Mouse (Mus musculus): ENCODE measurements around the gene Slc35f4. TPM values are rescaled to one million over a fixed set of nuclear protein-coding genes. Genes with fewer than 3 reads are reported as not detected.

The Slc35f4 gene
- not detected in 4 replicates for total RNA-seq (2023)

GRCm38 (mm10) chr14:49525931-49526291 lies at the start of gene Slc35f4:
Gene Slc35f4 (minus strand): TSS chr14:49526046.

Data from B cell, adult 62 days (primary cell).